In the genomic region with DNA sequence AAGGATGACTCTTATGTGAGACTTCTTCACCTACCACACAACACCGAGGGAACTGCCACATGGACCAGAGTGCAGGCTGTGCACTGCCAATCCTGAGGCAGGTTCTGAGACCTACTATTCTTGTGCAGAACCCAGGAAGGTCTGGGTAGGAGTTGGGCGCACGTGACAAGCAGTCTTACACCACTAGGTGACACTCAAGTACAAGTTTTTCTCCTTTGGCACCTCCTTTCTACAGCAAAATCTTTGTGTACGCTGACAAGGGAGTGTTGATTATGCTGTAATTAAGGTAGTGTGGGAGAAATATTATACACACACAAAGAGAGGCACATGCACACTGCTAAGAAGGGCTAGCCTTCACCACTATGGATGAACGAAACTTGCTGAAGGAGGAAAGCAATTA, we compare ENCODE assay signal across 8 mouse cellular contexts.
DNase-seq lines count a peak whose midpoint lies in the region; ATAC-seq and TF ChIP-seq lines count a peak whose summit lies in the region.
"Had no signal": no experiment of that assay in that cellular context is flagged by ENCODE, and none has a peak within 500 bp of the region (broad histone marks: within the 10 kb centered on the region; RNA-seq: fewer than 3 reads in every experiment).

No protein-coding gene starts in this region.

- TF ChIP-seq CTCF in thymus, adult 2 months (IDR thresholded peaks at IDR 0.05; ENCODE audit: borderline replicate concordance, control insufficient read depth, extremely low read depth, insufficient read depth, low read length, poor library complexity), result no peak

- peak; percentile 69 for ATAC-seq in kidney, embryonic 15.5 days (replicated peaks; ENCODE audit: low FRiP score)
- ATAC-seq in megakaryocyte progenitor cell, adult 5-6 weeks (replicated peaks; ENCODE audit: poor library complexity), result peak; percentile 66

- no peak overlapping the region for H3K27ac ChIP-seq in thymus, adult 2 months (ENCODE audit: control insufficient read depth, insufficient read depth, low read length)
- no peak overlapping the region for H3K27ac ChIP-seq in kidney, embryonic 15.5 days
- H3K27ac ChIP-seq: heart, embryonic 13.5 days had no signal

- H3K9ac ChIP-seq in kidney, embryonic 15.5 days, result no peak overlapping the region
- H3K9ac ChIP-seq: heart, embryonic 13.5 days had no signal

- no peak overlapping the region for H3K4me3 ChIP-seq in thymus, adult 2 months (ENCODE audit: control insufficient read depth, insufficient read depth, low read length)
- H3K4me3 ChIP-seq in kidney, embryonic 15.5 days (replicated peaks), result no peak overlapping the region
- H3K4me3 ChIP-seq: heart, embryonic 13.5 days had no signal

- H3K27me3 ChIP-seq in thymus, adult 2 months (ENCODE audit: control insufficient read depth, insufficient read depth, low read length), result no peaks in the 10 kb centered on the region
- no peaks in the 10 kb centered on the region for H3K27me3 ChIP-seq in kidney, embryonic 15.5 days
- H3K27me3 ChIP-seq: heart, embryonic 13.5 days had no signal

- WGBS in thymus, adult 2 months, result 40% methylated on average over 5 of the region's 5 CpGs
- 27% methylated on average over 5 of the region's 5 CpGs for WGBS in kidney, embryonic 15.5 days

- no peaks in the 10 kb centered on the region for H3K4me1 ChIP-seq in thymus, adult 2 months (replicated peaks; ENCODE audit: control insufficient read depth, insufficient read depth, low read length)
- H3K4me1 ChIP-seq in kidney, embryonic 15.5 days, result no peaks in the 10 kb centered on the region
- H3K4me1 ChIP-seq: heart, embryonic 13.5 days had no signal

- H3K4me2 ChIP-seq in kidney, embryonic 15.5 days, result no peak overlapping the region
- H3K4me2 ChIP-seq: heart, embryonic 13.5 days had no signal

- DNase-seq in thymus, postnatal 4 days, result peak; percentile 35
- DNase-seq in thymus, adult 2 months, result no peak
- DNase-seq in cerebellum, adult 18-20 months, result peak; percentile 43 to 47
- peak; percentile 45 for DNase-seq in forelimb bud, embryonic 11.5 days (ENCODE audit: low read depth, low spot score)
- DNase-seq in telencephalon, adult 2 months (ENCODE audit: low read depth, low spot score), result peak; percentile 26

- H3K9me3 ChIP-seq in kidney, embryonic 15.5 days (replicated peaks), result no peaks in the 10 kb centered on the region
- H3K9me3 ChIP-seq: heart, embryonic 13.5 days had no signal

- TF ChIP-seq POLR2A in thymus, adult 2 months (IDR thresholded peaks at IDR 0.05; ENCODE audit: control insufficient read depth, extremely low read depth, insufficient read depth, low read length, poor library complexity), result no peak

- no peaks in the 10 kb centered on the region for H3K36me3 ChIP-seq in thymus, adult 2 months (ENCODE audit: control insufficient read depth, insufficient read depth, low read length)
- H3K36me3 ChIP-seq in kidney, embryonic 15.5 days, result no peaks in the 10 kb centered on the region
- H3K36me3 ChIP-seq: heart, embryonic 13.5 days had no signal
